Mouse (Mus musculus): ENCODE measurements at regions not wholly inside any gene's neighbourhood (a gene's known extent, or its start where the extent isn't known, plus 50 kb on each side); places are given as distances from the start of the nearest gene placed in this dataset.
A peak's percentile ranks its signal among the peaks of the same experiment; 100 is the strongest.

GRCm38 (mm10) chr8:44804414-44805178 is 130.7 kb upstream of the Fat1 start:
- Histone ChIP-seq H3K4me2 (ENCODE audit: low read depth, low read length) (no peak overlapping the region), H3K4me3 (ENCODE audit: low read depth, low read length) (no peak overlapping the region), H3K4me1 (ENCODE audit: control insufficient read depth, insufficient read depth) (no peaks in the 10 kb centered on the region), H3K9ac (replicated peaks; ENCODE audit: low read depth, low read length) (no peak overlapping the region), H3K9me3 (replicated peaks; ENCODE audit: control insufficient read depth, low read length) (no peaks in the 10 kb centered on the region), H3K27me3 (ENCODE audit: control insufficient read depth, insufficient read depth, low read length) (no peaks in the 10 kb centered on the region), H3K36me3 (replicated peaks; ENCODE audit: control insufficient read depth, insufficient read depth, low read length) (no peaks in the 10 kb centered on the region), H3K27ac (ENCODE audit: low read depth) (no peak overlapping the region)
- TF ChIP-seq EP300 (IDR thresholded peaks at IDR 0.05; ENCODE audit: low read depth) = no peak
- TF ChIP-seq CTCF (IDR thresholded peaks at IDR 0.05; ENCODE audit: low read depth) = no peak
- DNase-seq (ENCODE audit: low spot score) = no peak
- 67% methylated on average over 14 of the region's 14 CpGs for whole genome bisulfite sequencing
- no peak for ATAC-seq (ENCODE audit: insufficient read depth, low read depth)

- no peak overlapping the region for H3K4me3 ChIP-seq (ENCODE audit: low read depth, low read length)
- 56% methylated on average over 11 of the region's 11 CpGs for WGBS
- ATAC-seq (ENCODE audit: insufficient read depth, low read depth) = no peak; the same call in 1 of the 2 replicates
- no peak overlapping the region for H3K9ac ChIP-seq (replicated peaks; ENCODE audit: low read depth, low read length)
- H3K27ac ChIP-seq (ENCODE audit: low read depth) = no peak overlapping the region
- H3K36me3 ChIP-seq (replicated peaks; ENCODE audit: control insufficient read depth, insufficient read depth, low read length) = no peaks in the 10 kb centered on the region
- H3K4me1 ChIP-seq (ENCODE audit: control insufficient read depth, insufficient read depth) = no peaks in the 10 kb centered on the region
- no peaks in the 10 kb centered on the region for H3K27me3 ChIP-seq (ENCODE audit: control insufficient read depth, insufficient read depth, low read length)
- DNase-seq (ENCODE audit: low spot score) = peak; percentile 21
- TF ChIP-seq CTCF (IDR thresholded peaks at IDR 0.05; ENCODE audit: low read depth) (no peak), EP300 (IDR thresholded peaks at IDR 0.05; ENCODE audit: low read depth) (no peak)
- no peak overlapping the region for H3K4me2 ChIP-seq (ENCODE audit: low read depth, low read length)
- no peaks in the 10 kb centered on the region for H3K9me3 ChIP-seq (replicated peaks; ENCODE audit: control insufficient read depth, low read length)
These were observed 129.9 kb upstream of the Fat1 start for GRCm38 (mm10) chr8:44805179-44805815.

GRCm38 (mm10) chr8:44812360-44812759 is 122.9 kb upstream of the Fat1 start:
- no peak for ATAC-seq (ENCODE audit: insufficient read depth, low read depth)
- H3K9ac ChIP-seq (replicated peaks; ENCODE audit: low read depth, low read length) = no peak overlapping the region
- no peak overlapping the region for H3K4me2 ChIP-seq (ENCODE audit: low read depth, low read length)
- H3K27me3 ChIP-seq (ENCODE audit: control insufficient read depth, insufficient read depth, low read length) = no peaks in the 10 kb centered on the region
- 79% methylated on average over 4 of the region's 4 CpGs for WGBS
- H3K4me1 ChIP-seq (ENCODE audit: control insufficient read depth, insufficient read depth) = no peaks in the 10 kb centered on the region
- H3K9me3 ChIP-seq (replicated peaks; ENCODE audit: control insufficient read depth, low read length) = no peaks in the 10 kb centered on the region
- H3K27ac ChIP-seq (ENCODE audit: low read depth) = no peak overlapping the region
- no peak for DNase-seq (ENCODE audit: low spot score)
- TF ChIP-seq EP300 (IDR thresholded peaks at IDR 0.05; ENCODE audit: low read depth) (no peak), CTCF (IDR thresholded peaks at IDR 0.05; ENCODE audit: low read depth) (no peak)
- H3K36me3 ChIP-seq (replicated peaks; ENCODE audit: control insufficient read depth, insufficient read depth, low read length) = no peaks in the 10 kb centered on the region
- H3K4me3 ChIP-seq (ENCODE audit: low read depth, low read length) = no peak overlapping the region

- WGBS = 74% methylated on average over 13 of the region's 13 CpGs
- DNase-seq (ENCODE audit: low spot score) (no peak), ATAC-seq (ENCODE audit: insufficient read depth, low read depth) (no peak)
- Histone ChIP-seq H3K9ac (replicated peaks; ENCODE audit: low read depth, low read length) (no peak overlapping the region), H3K4me1 (ENCODE audit: control insufficient read depth, insufficient read depth) (no peaks in the 10 kb centered on the region), H3K4me2 (ENCODE audit: low read depth, low read length) (no peak overlapping the region), H3K27ac (ENCODE audit: low read depth) (no peak overlapping the region), H3K27me3 (ENCODE audit: control insufficient read depth, insufficient read depth, low read length) (no peaks in the 10 kb centered on the region), H3K4me3 (ENCODE audit: low read depth, low read length) (no peak overlapping the region), H3K36me3 (replicated peaks; ENCODE audit: control insufficient read depth, insufficient read depth, low read length) (no peaks in the 10 kb centered on the region), H3K9me3 (replicated peaks; ENCODE audit: control insufficient read depth, low read length) (no peaks in the 10 kb centered on the region)
- TF ChIP-seq CTCF (IDR thresholded peaks at IDR 0.05; ENCODE audit: low read depth) = no peak
- no peak for TF ChIP-seq EP300 (IDR thresholded peaks at IDR 0.05; ENCODE audit: low read depth)
These were observed 117.6 kb upstream of the Fat1 start for GRCm38 (mm10) chr8:44817532-44818157.

- Histone ChIP-seq H3K4me2 (ENCODE audit: low read depth, low read length) (no peak overlapping the region), H3K4me3 (ENCODE audit: low read depth, low read length) (no peak overlapping the region), H3K36me3 (replicated peaks; ENCODE audit: control insufficient read depth, insufficient read depth, low read length) (no peaks in the 10 kb centered on the region), H3K27ac (ENCODE audit: low read depth) (no peak overlapping the region), H3K9me3 (replicated peaks; ENCODE audit: control insufficient read depth, low read length) (peaks cover 10% of the 10 kb centered on the region; the same call in 1 of the 2 replicates), H3K4me1 (ENCODE audit: control insufficient read depth, insufficient read depth) (no peaks in the 10 kb centered on the region), H3K27me3 (ENCODE audit: control insufficient read depth, insufficient read depth, low read length) (no peaks in the 10 kb centered on the region), H3K9ac (replicated peaks; ENCODE audit: low read depth, low read length) (no peak overlapping the region)
- DNase-seq (ENCODE audit: low spot score) = no peak
- no peak for TF ChIP-seq EP300 (IDR thresholded peaks at IDR 0.05; ENCODE audit: low read depth)
- TF ChIP-seq CTCF (IDR thresholded peaks at IDR 0.05; ENCODE audit: low read depth) = no peak
- no peak for ATAC-seq (ENCODE audit: insufficient read depth, low read depth)
- WGBS = 86% methylated on average over 3 of the region's 3 CpGs
These were observed 116.0 kb upstream of the Fat1 start for GRCm38 (mm10) chr8:44819270-44819669.

Measured in heart, postnatal 0 days (tissue).